Mouse (Mus musculus) brain, embryonic 14.5 days (tissue): ENCODE data around the gene Nid2. TPM values are rescaled to one million over a fixed set of nuclear protein-coding genes. Genes with fewer than 3 reads are reported as not detected.

ENCODE experiments used
- DNase-seq: peaks from one replicate; pipeline ENCODE4 v3.0.0-alpha.2; 2011; ENCODE audit warnings: low read depth
- CTCF ChIP-seq: fragments of 200-500 bp; IDR thresholded peaks from 2 replicates; pipeline ENCODE4 v1.5.1; 2012; ENCODE audit warnings: inconsistent platforms, mild to moderate bottlenecking, moderate library complexity, borderline replicate concordance; ENCODE audit not compliant: insufficient read depth, insufficient read length; ENCODE audit errors: extremely low read depth
- POLR2A ChIP-seq: fragments of 200-500 bp; IDR thresholded peaks from 2 replicates; pipeline ENCODE4 v1.6.1; 2012; ENCODE audit warnings: mild to moderate bottlenecking, inconsistent platforms, borderline replicate concordance; ENCODE audit not compliant: poor library complexity, insufficient read depth, insufficient read length, severe bottlenecking; ENCODE audit errors: extremely low read depth
- polyA plus RNA-seq: library from polyadenylated mRNA; depleted of rRNA; stranded (reverse); fragments of >200 nt; gene quantifications from 2 replicates; pipeline ENCODE4 v1.2.3, GENCODE M21; 2012; rRNA removed

Gene Nid2
- 13.8 and 33.2 TPM in 2 replicates for polyA plus RNA-seq

DNA sequence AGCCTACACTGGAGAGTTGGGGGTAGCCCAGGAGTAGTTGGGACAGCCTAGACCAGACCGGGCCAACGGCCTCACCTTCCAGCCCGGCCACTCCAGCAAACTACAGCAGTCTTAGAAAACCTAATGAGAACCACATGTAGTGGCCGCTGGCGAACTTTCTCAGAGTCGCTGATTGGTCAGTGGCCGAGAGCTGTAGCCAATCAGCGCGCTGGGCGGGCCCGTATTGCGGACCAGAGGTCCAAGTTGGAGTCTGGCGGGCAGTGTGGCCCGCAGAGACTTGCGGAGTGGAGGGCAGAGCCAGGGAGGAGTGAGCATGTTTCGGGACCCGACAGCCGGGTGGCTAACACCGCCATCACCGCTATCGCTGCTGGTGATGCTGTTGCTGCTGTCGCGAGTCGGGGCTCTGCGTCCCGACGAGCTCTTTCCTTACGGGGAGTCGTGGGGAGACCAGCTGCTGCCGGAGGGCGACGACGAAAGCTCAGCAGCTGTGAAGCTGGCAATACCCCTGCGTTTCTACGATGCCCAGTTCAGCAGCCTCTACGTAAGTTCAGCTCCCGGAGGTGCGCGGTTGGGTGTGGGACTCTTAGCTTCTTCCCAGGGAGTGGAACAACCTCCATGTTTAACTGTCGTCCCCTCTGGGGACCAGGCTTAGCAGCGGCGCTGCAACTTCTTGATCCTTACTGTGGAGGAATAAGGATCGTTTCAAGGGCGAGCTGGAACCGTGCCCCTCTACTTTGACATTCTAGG is at the start of gene Nid2:
TSS of gene Nid2 (plus strand) at position 241 of the 747 bp plus-strand sequence.
- TF ChIP-seq CTCF (no peak), POLR2A (no peak)
- peak; percentile 94 for DNase-seq

DNA sequence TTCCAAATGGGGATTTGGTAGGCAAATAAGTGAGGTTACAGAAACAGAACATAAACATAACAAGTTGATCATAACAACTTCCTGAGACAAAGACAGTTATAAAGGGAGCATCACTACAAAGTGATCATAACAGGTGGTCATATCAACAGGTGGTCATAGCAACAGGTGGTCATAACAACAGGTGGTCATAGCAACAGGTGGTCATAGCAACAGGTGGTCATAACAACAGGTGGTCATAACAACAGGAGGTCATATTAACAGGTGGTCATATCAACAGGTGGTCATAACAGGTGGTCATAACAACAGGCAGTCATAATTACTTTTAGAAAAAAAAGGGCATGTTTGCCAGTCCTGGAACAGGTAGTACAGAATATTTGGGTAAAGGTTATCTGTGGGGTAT is 49.5 kb upstream of the Nid2 start:
- DNase-seq: peak; percentile 43

DNA sequence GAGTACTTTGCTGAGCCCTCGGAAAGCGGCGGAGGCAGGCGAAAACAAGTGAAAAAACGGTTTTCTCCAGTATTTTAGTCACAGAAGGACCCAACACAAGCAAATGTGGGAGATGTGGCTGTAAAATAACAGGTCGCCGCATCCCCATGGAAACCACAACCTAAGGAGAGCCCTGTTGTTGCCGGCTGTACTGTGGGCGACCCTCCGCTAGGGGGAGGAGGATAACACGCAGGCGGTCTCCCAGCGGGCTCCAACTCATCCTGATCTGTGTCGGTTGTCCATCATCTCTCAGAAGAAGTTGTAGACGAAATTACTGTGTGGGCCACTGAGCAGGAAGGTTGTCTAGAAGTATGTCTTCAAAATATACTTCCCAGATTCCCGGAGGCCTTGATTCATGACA is 45.4 kb upstream of the Nid2 start:
- no peak for TF ChIP-seq POLR2A
- TF ChIP-seq CTCF: peak; percentile 89
- DNase-seq: peak; percentile 82

More for the DNA sequence above, 49.5 kb upstream of the Nid2 start:
- TF ChIP-seq CTCF (no peak), POLR2A (no peak)

DNA sequence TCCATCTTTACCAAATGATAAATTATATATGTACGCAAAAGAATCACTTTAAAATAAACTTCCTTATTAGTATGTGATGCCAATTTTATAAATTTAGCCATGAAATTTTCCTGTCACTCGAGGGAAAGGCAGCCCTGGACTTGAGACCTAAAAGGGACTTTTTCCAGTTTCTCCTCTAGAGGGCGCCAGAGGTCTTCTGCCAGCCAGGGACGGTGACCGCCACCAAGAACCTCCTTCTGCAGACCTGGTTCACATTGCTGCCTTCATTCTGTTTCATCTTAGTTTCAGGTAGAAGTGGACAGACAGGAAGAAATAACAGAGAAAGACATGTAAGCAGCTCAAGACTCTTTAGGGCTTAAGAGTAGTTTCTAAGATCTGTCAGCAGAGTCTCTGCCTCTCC is 44.6 kb upstream of the Nid2 start:
- TF ChIP-seq CTCF: peak; percentile 97
- TF ChIP-seq POLR2A: no peak
- DNase-seq: peak; percentile 90

DNA sequence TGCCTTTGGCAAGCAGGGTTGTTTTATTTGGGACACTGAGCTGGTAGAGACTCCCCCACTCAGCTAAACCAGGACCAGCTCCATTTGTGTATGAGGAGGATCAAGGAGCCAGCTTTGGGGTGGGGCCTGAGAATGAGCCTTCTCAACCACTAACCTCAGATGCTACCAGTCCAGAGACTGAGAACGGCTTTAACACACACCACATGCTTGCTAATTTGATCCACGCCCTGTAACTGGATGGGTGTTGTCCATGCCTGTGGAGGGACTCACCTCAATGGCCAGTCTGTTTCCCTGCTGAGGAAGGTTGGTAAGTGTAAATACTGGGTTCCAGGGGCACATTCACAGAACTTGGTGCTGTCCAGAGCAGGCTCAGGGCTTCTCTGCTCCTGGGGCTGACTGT is 44.1 kb upstream of the Nid2 start:
- no peak for DNase-seq
- TF ChIP-seq CTCF (no peak), POLR2A (no peak)

DNA sequence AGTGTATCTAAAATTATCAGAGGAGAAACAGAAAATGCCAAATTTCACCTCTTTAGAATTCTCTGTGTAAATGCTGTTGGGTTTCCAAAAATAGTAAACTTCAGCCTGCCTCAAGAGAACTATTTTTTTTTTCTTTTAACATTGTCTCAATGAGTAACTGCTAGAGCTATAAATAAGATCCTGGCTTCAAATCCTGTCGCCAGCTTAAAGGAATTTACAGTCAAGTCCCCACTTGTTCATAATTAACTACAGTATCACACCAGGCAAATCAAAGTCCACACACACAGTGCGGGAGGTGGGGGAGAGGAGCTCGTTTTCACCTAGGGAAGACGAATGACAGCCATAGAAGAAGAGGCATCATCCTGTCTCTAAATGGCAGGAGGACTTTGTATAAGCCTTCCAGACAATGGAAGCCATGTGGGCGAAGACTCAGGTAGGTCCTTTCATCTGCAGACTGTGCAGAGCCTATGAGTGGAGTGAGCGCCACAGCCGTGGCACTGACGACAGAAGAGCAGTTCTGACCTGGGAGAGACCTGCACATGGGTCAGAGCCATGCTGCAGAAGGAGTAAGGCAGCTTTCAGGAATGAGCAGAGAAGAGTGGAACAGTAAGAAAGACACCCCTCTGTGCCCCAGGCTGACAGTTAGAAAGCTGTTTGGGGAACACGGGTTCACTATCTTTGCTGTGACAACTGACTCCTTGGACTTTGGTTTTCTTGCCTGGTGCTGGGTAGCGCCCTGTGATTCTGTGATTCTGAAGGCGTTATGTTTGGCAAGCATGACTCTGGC is 43.2 kb upstream of the Nid2 start:
- TF ChIP-seq CTCF (no peak), POLR2A (no peak)
- no peak for DNase-seq

DNA sequence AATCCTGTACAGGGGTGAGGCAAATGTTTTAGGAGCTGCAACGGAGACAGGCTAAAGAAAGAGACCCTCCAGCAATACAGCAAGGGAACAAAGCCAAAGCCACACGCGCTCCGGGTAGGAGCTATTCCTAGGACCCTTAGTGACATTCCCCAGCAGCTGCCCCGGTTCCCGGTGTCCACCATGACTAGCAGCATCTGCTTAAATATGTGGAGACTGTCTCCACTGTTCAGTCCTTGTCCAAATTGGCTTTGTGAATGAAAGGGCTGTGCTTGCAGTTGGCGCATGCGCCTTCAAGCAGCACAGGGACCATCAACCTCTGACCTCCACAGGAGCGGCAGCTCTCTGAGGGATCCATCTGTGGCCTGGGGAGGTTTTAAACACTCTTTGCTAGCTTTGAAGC is 41.9 kb upstream of the Nid2 start:
- TF ChIP-seq CTCF (no peak), POLR2A (no peak)
- DNase-seq: peak; percentile 51

DNA sequence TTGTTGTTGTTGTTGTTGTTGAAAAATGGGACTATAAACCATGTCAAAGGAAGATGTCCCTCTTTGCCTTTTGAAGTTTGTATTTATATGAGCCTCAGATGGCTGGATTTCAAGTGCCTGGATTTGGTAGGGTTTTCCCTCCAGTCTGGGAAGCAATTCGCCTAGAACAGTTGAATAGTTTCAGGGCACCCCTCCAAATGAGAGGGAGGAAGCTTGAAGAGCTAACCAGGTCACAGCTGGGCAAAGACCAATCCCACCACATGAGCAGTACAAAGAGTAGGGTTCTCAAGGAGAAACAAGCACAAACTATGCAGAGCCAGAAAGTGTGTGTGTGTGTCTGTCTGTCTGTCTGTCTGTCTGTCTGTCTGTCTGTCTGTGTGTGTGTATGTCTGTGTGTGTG is 39.3 kb upstream of the Nid2 start:
- DNase-seq: peak; percentile 61
- TF ChIP-seq POLR2A (no peak), CTCF (no peak)

DNA sequence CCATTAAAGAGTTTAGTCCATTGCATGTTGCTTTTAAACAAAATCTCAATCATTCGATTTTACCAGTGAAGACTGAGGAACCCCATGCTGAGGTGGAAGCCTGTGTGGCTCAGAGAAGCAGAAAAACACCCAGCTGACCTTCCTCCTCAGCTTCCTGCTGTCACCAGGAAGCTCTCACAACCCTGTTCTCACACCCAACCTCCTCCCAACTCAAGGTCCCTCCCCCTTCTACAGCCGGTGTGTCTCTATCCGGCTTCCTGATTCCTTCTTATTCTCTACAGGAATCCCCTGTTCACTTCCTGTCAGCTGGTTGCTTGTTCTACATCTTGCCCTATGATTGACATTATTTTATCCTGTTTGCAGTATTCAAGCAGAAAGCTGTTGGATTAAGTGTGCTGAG is 38.0 kb upstream of the Nid2 start:
- DNase-seq: no peak
- TF ChIP-seq POLR2A (no peak), CTCF (no peak)

DNA sequence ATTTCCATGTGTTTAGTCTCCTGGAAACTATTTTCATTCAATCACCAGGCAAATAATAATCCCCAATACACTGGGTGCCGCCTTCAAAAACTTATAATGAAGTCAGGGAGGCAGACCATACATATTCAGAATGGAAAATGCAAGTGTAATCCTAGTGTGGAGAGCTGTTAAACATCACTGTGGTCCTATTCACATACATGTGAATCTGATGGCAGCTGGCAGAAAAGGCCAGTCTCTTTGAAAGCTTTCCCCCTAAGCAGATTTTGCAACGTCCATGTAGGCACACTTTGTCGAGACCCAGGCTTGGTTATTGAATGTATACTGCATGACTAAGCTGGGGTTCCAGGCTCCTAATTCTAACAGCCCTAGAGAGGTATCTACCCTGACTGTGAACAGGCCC is 32.0 kb upstream of the Nid2 start:
- peak; percentile 75 for DNase-seq
- TF ChIP-seq POLR2A (no peak), CTCF (no peak)

DNA sequence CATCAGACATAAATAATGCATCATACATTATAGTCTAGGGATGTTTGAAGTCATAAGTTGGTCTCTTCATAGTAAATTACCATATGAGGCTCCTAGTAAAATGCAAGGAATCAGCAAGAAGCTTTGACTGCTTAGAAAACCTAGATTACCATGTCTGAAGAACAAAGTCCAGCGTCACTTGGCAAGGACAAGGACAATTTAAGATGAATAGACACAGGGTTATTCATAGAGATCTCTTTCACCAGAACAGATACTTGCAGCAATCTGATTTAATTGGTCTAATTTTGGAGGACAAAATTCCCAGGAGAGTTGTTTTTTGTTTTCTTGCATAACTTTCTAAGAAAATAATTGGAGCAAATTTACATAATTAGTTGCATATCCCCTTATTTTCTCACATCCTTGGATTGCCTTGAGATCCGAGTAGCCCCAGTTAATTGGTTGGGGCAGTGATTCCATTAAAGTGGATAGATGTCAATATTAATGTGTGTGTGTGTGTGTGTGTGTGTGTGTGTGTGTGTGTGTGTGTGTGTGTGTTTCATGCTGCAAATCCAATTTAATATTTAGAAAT is 30.9 kb upstream of the Nid2 start:
- peak; percentile 90 for DNase-seq
- TF ChIP-seq CTCF (no peak), POLR2A (no peak)
